Mouse (Mus musculus): ENCODE data around the gene Top3a.

- TF ChIP-seq POLR2A (IDR thresholded peaks at IDR 0.05; ENCODE audit: low read depth, low read length) (peak; percentile 38; the same call in 1 of the 2 replicates), CTCF (IDR thresholded peaks at IDR 0.05; ENCODE audit: extremely low read depth, insufficient read depth, insufficient read length, insufficient replicate concordance) (peak; percentile 46; the same call in 1 of the 2 replicates)
These were observed 50.4 kb downstream of the Top3a start, which contains the start of gene Flii for GRCm38 (mm10) chr11:60726601-60727391.
